Mouse (Mus musculus) cortical plate, adult 2 months (tissue): ENCODE measurements around the gene Mmp7.

Experiments
- CTCF ChIP-seq: fragments of 200-500 bp; IDR thresholded peaks from 2 replicates; pipeline ENCODE4 v1.5.1; 2011; ENCODE audit warnings: mild to moderate bottlenecking, control low read depth, low read length; ENCODE audit not compliant: insufficient read depth; ENCODE audit errors: extremely low read depth
- POLR2A ChIP-seq: fragments of 200-500 bp; IDR thresholded peaks from 2 replicates; pipeline ENCODE4 v1.6.1; 2011; ENCODE audit warnings: mild to moderate bottlenecking, low read length, control low read depth; ENCODE audit not compliant: insufficient read depth; ENCODE audit errors: extremely low read depth

- TF ChIP-seq CTCF: no peak
- TF ChIP-seq POLR2A: no peak
Measured at GRCm38 (mm10) chr9:7691790-7692189, at the start of gene Mmp7.
